Mouse (Mus musculus) hindbrain, embryonic 12.5 days (tissue): ENCODE measurements around the gene Ggact. TPM values are rescaled to one million over a fixed set of nuclear protein-coding genes. Genes with fewer than 3 reads are reported as not detected.

Experiments used
- ATAC-seq: fragments of 200-750 bp; cut with Nextera tagmentation; 2 replicates; pipeline ENCODE4 v1.8.0; 2017; ENCODE audit warnings: moderate TSS enrichment; ENCODE audit not compliant: low FRiP score
- H3K27ac ChIP-seq: fragments of 300-500 bp; sonication (generic); 2 replicates; pipeline ENCODE4 v1.5.1; 2016; ENCODE audit warnings: mild to moderate bottlenecking
- H3K27me3 ChIP-seq: fragments of 300-500 bp; sonication (generic); 2 replicates; pipeline ENCODE4 v1.6.1; 2016; ENCODE audit warnings: mild to moderate bottlenecking
- H3K36me3 ChIP-seq: fragments of 300-500 bp; sonication (generic); 2 replicates; pipeline ENCODE4 v1.6.1; 2016; ENCODE audit warnings: mild to moderate bottlenecking
- H3K4me1 ChIP-seq: fragments of 300-500 bp; sonication (generic); 2 replicates; pipeline ENCODE4 v1.6.1; 2016
- H3K4me2 ChIP-seq: fragments of 300-500 bp; sonication (generic); replicated peaks from 2 replicates; pipeline ENCODE4 v1.6.1; 2016; ENCODE audit warnings: mild to moderate bottlenecking
- H3K4me3 ChIP-seq: fragments of 300-500 bp; sonication (generic); 2 replicates; pipeline ENCODE4 v1.5.1; 2016; ENCODE audit warnings: mild to moderate bottlenecking
- H3K9ac ChIP-seq: fragments of 300-500 bp; sonication (generic); 2 replicates; pipeline ENCODE4 v1.6.1; 2016; ENCODE audit warnings: mild to moderate bottlenecking, moderate library complexity
- H3K9me3 ChIP-seq: fragments of 300-500 bp; sonication (generic); replicated peaks from 2 replicates; pipeline ENCODE4 v1.6.1; 2016; ENCODE audit warnings: mild to moderate bottlenecking
- WGBS: fragments of 180-500 bp; shearing (Covaris S2); methylation state at CpG from one replicate; pipeline ENCODE4 v1.1.7; 2016; 5-methylcytosine and 5-hydroxymethylcytosine counted together
- polyA plus RNA-seq: library from polyadenylated mRNA; unstranded; fragments of >200 nt; fragmentation: Nextera tagmentation; extraction: Ambion mirVana; gene quantifications from 2 replicates; pipeline ENCODE4 v1.2.1, GENCODE M21; 2016

The Ggact gene
- 7.7 and 8.6 TPM in 2 replicates for polyA plus RNA-seq

- Histone ChIP-seq H3K9me3 (no peaks in the 10 kb centered on the region; the same call in 1 of the 2 replicates), H3K4me2 (peak within 1 kb of the TSS; percentile 98), H3K27ac (no peak within 1 kb of the TSS), H3K36me3 (peaks cover 3% of the 10 kb centered on the region; the same call in 1 of the 2 replicates), H3K4me3 (peak within 1 kb of the TSS; percentile 64), H3K4me1 (peaks cover 4% of the 10 kb centered on the region), H3K9ac (peak within 1 kb of the TSS; percentile 63), H3K27me3 (peaks cover 19% of the 10 kb centered on the region; the same call in 1 of the 2 replicates)
- no peak for ATAC-seq
- 79% methylated on average over 6 of the region's 6 CpGs for WGBS
Observed at GRCm38 (mm10) chr14:122913657-122914056, at the start of gene Ggact. Gene Ggact, minus strand, starts transcription at chr14:122913757.

GRCm38 (mm10) chr14:122957941-122958340 lies 44.4 kb upstream of the Ggact start:
- Histone ChIP-seq H3K9ac (no peak overlapping the region), H3K4me3 (no peak overlapping the region), H3K36me3 (peaks cover 19% of the 10 kb centered on the region), H3K4me2 (no peak overlapping the region), H3K9me3 (no peaks in the 10 kb centered on the region), H3K4me1 (no peaks in the 10 kb centered on the region), H3K27ac (no peak overlapping the region), H3K27me3 (no peaks in the 10 kb centered on the region)
- peak; percentile 52; the same call in 1 of the 2 replicates for ATAC-seq
- WGBS, result 73% methylated on average over 8 of the region's 8 CpGs

- WGBS, result 31% methylated on average over 1 of the region's 1 CpGs
- no peaks in the 10 kb centered on the region for H3K4me1 ChIP-seq
- H3K4me2 ChIP-seq, result no peak overlapping the region
- ATAC-seq, result peak; percentile 58
- no peak overlapping the region for H3K27ac ChIP-seq
- H3K27me3 ChIP-seq, result no peaks in the 10 kb centered on the region
- H3K4me3 ChIP-seq, result no peak overlapping the region
- H3K9ac ChIP-seq, result no peak overlapping the region
- peaks cover 14% of the 10 kb centered on the region for H3K36me3 ChIP-seq
- no peaks in the 10 kb centered on the region for H3K9me3 ChIP-seq
Observed at GRCm38 (mm10) chr14:122953331-122953730, 39.8 kb upstream of the Ggact start.

- no peak for ATAC-seq
- Histone ChIP-seq H3K9me3 (no peaks in the 10 kb centered on the region), H3K4me1 (no peaks in the 10 kb centered on the region), H3K9ac (no peak overlapping the region), H3K4me2 (no peak overlapping the region), H3K27ac (no peak overlapping the region), H3K4me3 (no peak overlapping the region), H3K27me3 (no peaks in the 10 kb centered on the region), H3K36me3 (peaks cover 14% of the 10 kb centered on the region)
- 84% methylated on average over 1 of the region's 1 CpGs for WGBS
Observed at GRCm38 (mm10) chr14:122952556-122952955, 39.0 kb upstream of the Ggact start.

GRCm38 (mm10) chr14:122951676-122952445 lies 38.3 kb upstream of the Ggact start:
- Histone ChIP-seq H3K4me2 (no peak overlapping the region), H3K27me3 (no peaks in the 10 kb centered on the region), H3K4me1 (no peaks in the 10 kb centered on the region), H3K9ac (no peak overlapping the region), H3K9me3 (no peaks in the 10 kb centered on the region), H3K4me3 (no peak overlapping the region), H3K27ac (no peak overlapping the region), H3K36me3 (peaks cover 14% of the 10 kb centered on the region)
- ATAC-seq, result no peak; the same call in 1 of the 2 replicates
- WGBS, result 81% methylated on average over 6 of the region's 6 CpGs

DNA sequence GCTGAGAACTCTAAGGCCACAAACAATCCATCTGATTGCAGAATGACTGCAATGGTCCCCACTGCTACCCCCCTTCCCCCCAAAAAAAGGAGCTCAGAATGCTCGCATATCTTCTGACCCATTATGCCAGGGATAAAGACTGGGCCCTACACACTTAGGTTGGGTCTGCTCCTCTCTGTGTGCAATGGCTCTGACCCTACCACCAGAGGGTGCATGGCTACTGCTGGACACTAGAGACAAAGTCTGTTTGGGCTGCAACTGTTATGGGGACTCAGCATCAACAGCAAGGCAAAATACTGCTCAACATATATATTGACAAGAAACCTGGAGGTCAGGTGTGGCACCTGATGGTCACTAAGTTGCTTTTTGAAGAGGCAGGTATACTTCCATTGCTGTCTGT lies 37.4 kb upstream of the Ggact start:
- WGBS, result 84% methylated on average over 1 of the region's 1 CpGs
- Histone ChIP-seq H3K9ac (no peak overlapping the region), H3K4me1 (no peaks in the 10 kb centered on the region), H3K36me3 (peaks cover 14% of the 10 kb centered on the region), H3K27me3 (no peaks in the 10 kb centered on the region), H3K4me2 (no peak overlapping the region), H3K9me3 (no peaks in the 10 kb centered on the region), H3K4me3 (no peak overlapping the region), H3K27ac (no peak overlapping the region)
- ATAC-seq, result no peak

- H3K4me3 ChIP-seq, result no peak overlapping the region
- H3K27ac ChIP-seq, result no peak overlapping the region
- H3K27me3 ChIP-seq, result no peaks in the 10 kb centered on the region
- WGBS, result 83% methylated on average over 3 of the region's 3 CpGs
- no peaks in the 10 kb centered on the region for H3K4me1 ChIP-seq
- no peak overlapping the region for H3K9ac ChIP-seq
- ATAC-seq, result peak; percentile 39; the same call in 1 of the 2 replicates
- H3K36me3 ChIP-seq, result peaks cover 25% of the 10 kb centered on the region
- H3K4me2 ChIP-seq, result no peak overlapping the region
- H3K9me3 ChIP-seq, result no peaks in the 10 kb centered on the region
Observed at GRCm38 (mm10) chr14:122943475-122943853, 29.9 kb upstream of the Ggact start.

DNA sequence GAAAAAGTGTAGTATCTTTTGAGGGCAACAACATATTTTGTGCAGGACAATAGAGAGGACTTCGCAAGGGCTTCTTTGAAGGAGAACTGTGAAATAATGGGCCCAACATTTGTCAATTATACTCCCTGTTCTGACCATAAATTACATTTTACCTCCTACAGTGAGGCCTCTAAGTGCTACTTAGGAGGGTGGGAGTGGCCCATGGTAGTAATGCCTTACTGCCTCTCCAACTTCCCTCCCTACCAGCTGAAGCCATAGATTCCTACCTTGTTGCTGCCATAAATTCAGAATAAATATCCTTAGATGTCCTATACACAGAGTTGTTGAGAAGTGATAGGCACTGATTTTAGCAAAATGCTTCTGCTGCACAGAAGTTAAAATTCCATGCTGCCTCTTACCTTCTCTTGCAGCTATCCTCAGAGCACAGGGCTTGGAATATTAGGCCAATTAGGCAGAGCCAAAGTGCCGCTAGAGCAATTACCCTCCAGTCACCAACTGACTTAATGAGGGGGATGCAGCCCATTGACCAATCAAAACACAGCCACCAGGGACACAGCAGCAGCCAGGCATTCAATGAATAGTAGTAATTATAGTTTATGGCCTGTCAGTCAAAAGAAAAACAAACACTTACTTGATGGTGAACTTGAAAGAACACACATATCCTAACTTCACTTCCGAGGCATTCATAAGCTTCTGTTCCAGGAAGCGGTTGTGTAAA lies 29.4 kb upstream of the Ggact start:
- no peak overlapping the region for H3K9ac ChIP-seq
- no peaks in the 10 kb centered on the region for H3K27me3 ChIP-seq
- 62% methylated on average over 4 of the region's 4 CpGs for whole genome bisulfite sequencing
- no peak overlapping the region for H3K4me3 ChIP-seq
- peaks cover 28% of the 10 kb centered on the region for H3K36me3 ChIP-seq
- H3K4me2 ChIP-seq, result no peak overlapping the region
- H3K9me3 ChIP-seq, result no peaks in the 10 kb centered on the region
- ATAC-seq, result peak; percentile 88
- H3K27ac ChIP-seq, result no peak overlapping the region
- H3K4me1 ChIP-seq, result no peaks in the 10 kb centered on the region

GRCm38 (mm10) chr14:122936460-122936859 lies 22.9 kb upstream of the Ggact start:
- Histone ChIP-seq H3K4me2 (no peak overlapping the region), H3K9ac (no peak overlapping the region), H3K9me3 (no peaks in the 10 kb centered on the region), H3K4me3 (no peak overlapping the region), H3K27ac (no peak overlapping the region), H3K4me1 (no peaks in the 10 kb centered on the region), H3K27me3 (no peaks in the 10 kb centered on the region), H3K36me3 (peaks cover 43% of the 10 kb centered on the region)
- WGBS, result 90% methylated on average over 1 of the region's 1 CpGs
- no peak for ATAC-seq

- H3K27me3 ChIP-seq, result no peaks in the 10 kb centered on the region
- H3K4me1 ChIP-seq, result no peaks in the 10 kb centered on the region
- H3K9ac ChIP-seq, result no peak overlapping the region
- H3K36me3 ChIP-seq, result peaks cover 14% of the 10 kb centered on the region
- no peak for ATAC-seq
- no peaks in the 10 kb centered on the region for H3K9me3 ChIP-seq
- WGBS, result 75% methylated on average over 5 of the region's 5 CpGs
- no peak overlapping the region for H3K27ac ChIP-seq
- no peak overlapping the region for H3K4me2 ChIP-seq
- H3K4me3 ChIP-seq, result no peak overlapping the region
Observed at GRCm38 (mm10) chr14:122920011-122920410, 6.5 kb upstream of the Ggact start.

GRCm38 (mm10) chr14:122917676-122918075 lies 4.1 kb upstream of the Ggact start:
- Histone ChIP-seq H3K27ac (no peak overlapping the region), H3K4me1 (peaks cover 1% of the 10 kb centered on the region), H3K4me2 (no peak overlapping the region), H3K4me3 (no peak overlapping the region), H3K9me3 (no peaks in the 10 kb centered on the region), H3K27me3 (peaks cover 11% of the 10 kb centered on the region; the same call in 1 of the 2 replicates), H3K9ac (no peak overlapping the region), H3K36me3 (peaks cover 10% of the 10 kb centered on the region; the same call in 1 of the 2 replicates)
- WGBS, result 95% methylated on average over 1 of the region's 1 CpGs
- no peak for ATAC-seq

DNA sequence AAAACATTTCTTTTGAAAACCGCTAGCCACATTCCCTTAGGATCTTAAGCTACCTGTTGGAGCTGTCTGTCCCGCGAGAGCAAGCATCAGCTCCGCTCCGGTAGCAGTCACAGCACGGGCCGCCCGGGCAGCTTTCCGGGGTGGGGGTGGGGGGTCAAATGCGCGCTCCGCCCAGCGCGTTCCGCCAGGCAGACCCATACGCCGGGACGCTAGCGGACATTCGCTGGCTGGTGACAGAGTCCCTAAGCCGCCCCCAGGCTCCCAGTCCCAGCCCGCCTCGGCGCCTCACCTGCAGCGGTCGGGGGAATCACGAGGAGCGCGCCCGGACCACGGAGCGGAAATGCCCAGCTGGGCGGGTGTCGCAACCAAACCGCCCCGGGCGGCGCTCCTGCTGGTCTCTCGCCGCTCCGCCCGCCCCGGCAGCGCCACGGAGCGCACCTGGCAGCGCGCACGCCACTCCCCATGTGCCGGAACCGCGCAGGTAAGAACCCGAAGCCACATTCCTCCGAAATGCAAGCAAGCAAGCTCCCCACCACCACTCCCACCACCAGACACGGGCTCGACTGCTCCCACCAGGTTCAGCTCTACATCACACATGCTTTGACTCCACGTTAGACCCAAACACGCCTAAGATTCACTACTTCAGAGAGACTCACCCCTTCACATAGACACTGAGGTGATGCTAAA lies 602 bp downstream of the Ggact start:
- Histone ChIP-seq H3K36me3 (no peaks in the 10 kb centered on the region), H3K4me3 (peak overlapping the region; percentile 64), H3K4me1 (peaks cover 4% of the 10 kb centered on the region), H3K4me2 (peak overlapping the region; percentile 98), H3K9me3 (no peaks in the 10 kb centered on the region; the same call in 1 of the 2 replicates), H3K27me3 (peaks cover 19% of the 10 kb centered on the region; the same call in 1 of the 2 replicates), H3K9ac (peak overlapping the region; percentile 63), H3K27ac (no peak overlapping the region)
- WGBS, result under 1% methylated on average over 58 of the region's 58 CpGs
- peak; percentile 73 for ATAC-seq
